Mouse (Mus musculus): ENCODE data around the gene Rdh12.
"Not testable (repeated sequence)": the region's sequence is repeated elsewhere in the genome, so short reads cannot be mapped to it uniquely, and the experiment has no call there.

The Rdh12 gene

GRCm38 (mm10) chr12:79208703-79209464, at the start of gene Rdh12:
TSS of gene Rdh12 (plus strand) at chr12:79208914.
- DNase-seq = peak; percentile 24

DNA sequence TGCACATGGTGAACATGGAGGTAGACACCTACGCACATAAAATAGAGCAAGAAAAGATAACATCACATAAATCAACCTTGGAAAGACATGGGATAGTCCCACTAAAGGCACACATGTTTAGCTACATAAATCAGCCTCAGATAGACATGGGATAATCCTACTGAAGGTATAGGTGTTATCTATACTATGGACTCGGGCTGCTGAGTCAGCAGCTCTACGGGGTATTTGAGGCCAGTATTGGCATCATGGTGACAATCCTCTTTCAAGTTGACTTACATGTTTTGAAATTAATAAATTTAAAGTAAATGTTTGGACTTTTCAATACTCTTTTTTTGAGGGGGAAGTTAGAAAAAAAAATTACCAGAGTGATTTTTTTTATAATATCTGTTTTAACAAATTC, 45.8 kb upstream of the Rdh12 start:
- DNase-seq = no peak

DNA sequence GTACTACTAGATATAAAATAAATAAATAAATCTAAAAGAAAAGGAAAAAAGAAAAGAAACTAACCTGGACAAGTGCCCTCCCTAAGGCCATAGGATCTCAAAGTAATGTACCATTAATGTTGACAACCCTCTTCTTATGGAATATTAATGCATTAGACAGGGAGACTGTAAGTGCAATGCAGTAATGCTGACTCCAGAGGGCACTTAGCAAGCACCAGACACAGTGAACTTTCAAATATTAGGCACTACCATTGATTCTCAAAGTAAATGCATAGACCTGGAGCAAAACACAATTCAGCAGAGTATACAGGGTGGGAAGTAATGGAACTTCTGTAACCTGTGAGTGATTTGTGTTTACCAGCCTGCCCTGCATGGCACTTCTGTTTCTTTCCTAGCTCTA, 39.5 kb upstream of the Rdh12 start:
- DNase-seq = no peak

DNA sequence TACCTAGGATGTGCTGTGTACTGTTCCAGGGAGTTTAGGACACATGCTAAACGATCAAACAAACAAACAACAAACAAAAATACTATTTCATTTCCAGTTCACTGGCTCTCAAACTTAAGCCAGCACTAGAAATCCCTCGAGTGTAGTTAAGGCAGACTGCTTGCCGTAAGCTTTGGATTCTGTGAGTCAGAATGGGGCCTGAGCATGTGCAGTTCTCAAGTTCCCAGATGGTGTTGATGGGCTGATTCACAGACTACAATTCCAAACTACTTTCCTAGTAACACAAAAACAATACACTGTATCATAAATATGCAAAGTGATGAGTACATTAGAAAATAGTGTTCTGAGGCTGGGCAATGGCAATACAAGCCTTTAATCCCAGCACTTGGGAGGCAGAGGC, 38.3 kb upstream of the Rdh12 start:
- no peak for DNase-seq

DNA sequence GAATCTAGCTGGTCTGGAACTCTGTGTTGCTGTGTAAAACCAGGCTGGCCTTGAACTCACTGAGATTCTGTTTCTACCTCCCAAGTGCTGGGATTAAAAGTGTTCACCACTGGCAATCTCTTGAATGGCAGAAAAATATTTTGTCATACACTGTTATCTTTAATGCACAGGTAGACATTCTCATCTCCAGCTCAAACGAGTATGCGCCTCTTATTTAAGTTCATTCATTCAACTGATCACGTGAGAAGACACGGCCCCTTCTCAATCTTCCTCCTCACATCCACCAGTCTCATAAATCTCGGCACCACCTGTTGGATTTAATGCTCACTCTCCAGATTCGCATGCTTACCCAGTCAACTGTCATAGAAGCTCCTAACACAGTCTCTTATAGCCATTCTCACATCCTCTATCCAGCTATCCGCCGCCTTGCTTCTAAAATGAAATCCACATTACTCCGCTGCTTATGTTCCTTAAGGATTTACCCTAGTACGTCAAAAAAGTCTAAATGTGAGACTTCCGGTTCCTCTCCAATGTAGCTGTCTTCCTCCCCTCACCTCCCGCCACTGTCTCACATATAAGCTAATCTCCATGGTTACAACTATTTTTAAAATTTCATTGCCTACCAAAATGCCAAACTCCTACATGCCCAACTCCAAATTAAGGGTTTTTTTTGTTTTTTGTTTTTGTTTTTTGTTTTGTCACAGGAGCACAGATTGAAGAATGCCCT, 37.3 kb upstream of the Rdh12 start:
- no peak for DNase-seq

- DNase-seq = peak; percentile 87
These were observed 36.4 kb upstream of the Rdh12 start, which contains the start of gene Vti1b for GRCm38 (mm10) chr12:79172019-79172941. TSS of gene Vti1b (minus strand) at chr12:79172667.

GRCm38 (mm10) chr12:79173721-79174120, 35.0 kb upstream of the Rdh12 start:
- no peak for DNase-seq

- DNase-seq = no peak
These were observed 32.7 kb upstream of the Rdh12 start for GRCm38 (mm10) chr12:79175998-79176397.

DNA sequence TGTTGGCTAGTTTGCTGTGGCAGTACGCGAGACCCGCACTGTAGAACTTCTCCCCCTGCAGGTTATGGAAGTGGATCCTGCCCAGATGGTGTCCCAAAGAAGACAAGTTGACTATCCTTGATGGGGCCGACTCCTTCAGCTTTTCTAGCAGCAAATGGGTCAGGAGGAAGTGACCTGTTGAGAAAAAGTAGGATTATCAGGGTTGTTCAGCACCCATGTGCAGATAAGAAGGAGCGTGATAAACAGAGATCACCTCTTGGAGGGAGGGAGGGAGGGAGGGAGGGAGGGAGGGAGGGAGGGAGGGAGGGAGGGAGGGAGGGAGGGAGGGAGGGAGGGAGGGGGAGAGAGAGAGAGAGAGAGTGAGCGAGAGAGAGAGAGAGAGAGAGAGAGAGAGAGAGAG, 23.6 kb upstream of the Rdh12 start:
- DNase-seq = not testable (repeated sequence)

DNA sequence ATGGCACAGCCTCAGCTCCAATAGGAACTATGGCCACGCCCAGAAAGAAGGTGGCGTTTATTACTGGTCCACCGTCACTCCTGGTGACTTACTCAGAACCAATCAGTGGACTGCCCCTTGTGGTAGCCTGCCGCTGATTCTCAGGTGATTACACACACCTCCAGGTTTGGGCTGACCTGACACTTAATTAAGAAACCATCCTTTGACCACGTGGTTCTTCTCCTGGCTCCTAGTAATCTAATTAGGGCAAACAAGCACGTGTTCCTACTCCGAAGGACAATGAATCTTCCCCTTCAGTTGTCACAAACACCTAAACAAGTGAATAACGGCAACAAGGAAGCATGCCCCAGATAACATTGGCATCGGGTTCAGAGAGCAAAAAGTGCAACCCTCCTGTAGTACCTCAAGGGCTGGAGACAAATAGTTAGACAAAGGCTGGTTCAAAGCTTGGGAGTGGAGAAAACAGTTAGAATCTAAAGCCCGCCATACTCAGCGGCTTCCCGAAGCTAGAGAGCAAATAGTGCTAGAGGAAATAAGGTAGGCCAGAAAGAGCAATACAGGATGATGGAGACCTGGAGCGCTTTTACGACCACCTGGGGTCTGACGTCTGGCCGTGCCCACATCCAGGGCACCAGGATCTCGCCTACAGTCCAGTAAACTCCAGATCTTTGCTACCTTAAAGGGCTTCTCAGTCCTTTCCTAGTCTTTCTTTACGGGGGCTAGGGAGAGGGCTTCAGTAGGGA, 17.6 kb upstream of the Rdh12 start:
- DNase-seq = peak; percentile 46

DNA sequence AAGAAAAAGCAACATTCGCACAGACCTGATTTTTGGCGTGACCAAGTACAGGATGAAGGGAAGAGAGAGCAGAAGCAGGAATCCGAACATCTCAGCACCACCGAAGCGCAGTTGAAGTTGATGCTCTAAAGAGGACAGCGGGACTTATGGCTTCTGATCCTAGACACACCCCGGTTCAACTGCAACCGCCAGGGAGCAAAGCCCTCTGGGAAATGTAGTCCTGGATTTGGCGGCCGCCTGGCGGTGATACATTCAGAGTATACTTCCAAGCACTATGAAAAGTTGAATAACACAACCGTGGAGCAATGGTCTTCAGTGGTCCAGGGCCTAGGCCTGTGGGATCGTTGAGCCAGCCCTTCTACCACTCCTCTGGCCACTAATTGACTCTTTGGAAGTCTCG, 17.0 kb upstream of the Rdh12 start:
- DNase-seq = peak; percentile 72

GRCm38 (mm10) chr12:79192193-79192592, 16.5 kb upstream of the Rdh12 start, which contains the start of gene Rdh11:
TSS of gene Rdh11 (minus strand) at chr12:79192293.
- DNase-seq = no peak

- DNase-seq = peak; percentile 76
These were observed 15.3 kb upstream of the Rdh12 start for GRCm38 (mm10) chr12:79193441-79193840.

DNA sequence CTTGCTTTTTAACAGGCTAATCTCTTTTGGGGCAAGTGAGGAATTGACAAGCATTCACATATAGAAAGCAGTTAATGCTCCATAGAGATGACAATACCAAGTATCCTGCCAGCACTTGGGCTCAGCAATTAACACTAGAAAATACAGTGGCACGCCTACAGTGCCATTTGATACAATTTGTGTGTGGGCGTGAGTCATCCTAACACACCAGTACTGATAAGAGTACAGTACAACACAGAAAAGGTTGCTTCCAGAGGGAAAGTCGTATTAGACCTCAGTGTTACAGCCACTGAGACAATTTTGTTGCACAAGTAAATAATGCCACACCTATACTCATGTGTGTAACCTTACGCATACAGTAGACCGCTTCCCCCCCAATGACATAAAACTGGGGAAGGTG, 11.6 kb upstream of the Rdh12 start:
- no peak for DNase-seq

DNA sequence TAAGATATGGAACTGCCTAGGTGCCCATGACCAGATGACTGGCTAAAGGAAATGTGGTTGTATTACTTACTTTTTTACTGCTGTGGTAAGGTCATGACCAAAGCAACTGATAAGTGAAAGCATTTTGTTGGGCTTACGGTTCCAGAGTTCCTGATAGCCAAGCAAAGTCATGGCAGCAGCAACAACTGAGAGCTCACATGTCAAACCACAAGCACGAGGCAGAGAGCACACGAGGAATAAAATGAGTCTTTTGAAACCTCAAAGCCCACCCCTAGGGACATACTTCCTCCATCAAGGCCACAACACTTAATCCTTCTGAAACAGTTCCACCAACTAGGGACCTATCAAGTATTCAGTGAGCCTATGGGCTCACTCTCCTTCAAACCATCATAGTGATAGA, 6.8 kb upstream of the Rdh12 start:
- no peak for DNase-seq

DNA sequence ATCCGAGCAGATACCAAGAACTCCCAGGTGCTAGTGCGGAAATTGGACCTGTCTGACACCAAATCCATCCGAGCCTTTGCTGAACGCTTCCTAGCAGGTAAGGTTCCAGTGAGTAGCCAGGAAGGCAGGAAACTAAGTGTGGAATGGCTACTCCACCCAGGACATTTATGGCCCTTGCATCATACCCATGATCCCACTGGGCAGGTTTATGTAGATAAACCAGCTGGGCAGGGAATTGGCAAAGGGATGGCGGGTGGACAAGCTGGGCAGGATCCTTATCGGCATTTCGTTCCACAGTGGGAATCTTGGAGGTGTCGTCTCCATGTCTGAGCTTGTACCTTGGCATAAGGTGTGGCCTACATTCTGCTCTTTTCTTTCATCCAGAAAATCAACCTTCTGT, 2.7 kb downstream of the Rdh12 start:
- no peak for DNase-seq

DNA sequence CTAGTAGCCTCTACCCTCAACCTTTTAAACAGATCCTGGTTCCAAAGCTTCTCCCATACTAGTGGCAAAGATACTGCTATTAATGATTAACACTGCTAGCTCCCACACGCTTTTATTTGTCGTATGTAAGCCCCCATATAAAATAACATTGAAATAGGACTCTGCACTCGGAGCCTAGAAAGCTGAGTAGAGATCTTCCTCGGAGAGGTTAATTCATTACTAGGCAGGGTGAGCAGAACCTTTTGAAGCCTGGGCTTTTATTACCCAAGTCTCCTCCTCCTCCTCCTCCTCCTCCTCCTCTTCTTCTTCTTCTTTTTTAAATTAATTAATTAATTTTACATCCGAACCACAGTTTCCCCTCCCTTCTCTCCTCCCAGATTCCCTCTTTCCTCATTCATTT, 8.8 kb downstream of the Rdh12 start:
- DNase-seq = no peak

DNA sequence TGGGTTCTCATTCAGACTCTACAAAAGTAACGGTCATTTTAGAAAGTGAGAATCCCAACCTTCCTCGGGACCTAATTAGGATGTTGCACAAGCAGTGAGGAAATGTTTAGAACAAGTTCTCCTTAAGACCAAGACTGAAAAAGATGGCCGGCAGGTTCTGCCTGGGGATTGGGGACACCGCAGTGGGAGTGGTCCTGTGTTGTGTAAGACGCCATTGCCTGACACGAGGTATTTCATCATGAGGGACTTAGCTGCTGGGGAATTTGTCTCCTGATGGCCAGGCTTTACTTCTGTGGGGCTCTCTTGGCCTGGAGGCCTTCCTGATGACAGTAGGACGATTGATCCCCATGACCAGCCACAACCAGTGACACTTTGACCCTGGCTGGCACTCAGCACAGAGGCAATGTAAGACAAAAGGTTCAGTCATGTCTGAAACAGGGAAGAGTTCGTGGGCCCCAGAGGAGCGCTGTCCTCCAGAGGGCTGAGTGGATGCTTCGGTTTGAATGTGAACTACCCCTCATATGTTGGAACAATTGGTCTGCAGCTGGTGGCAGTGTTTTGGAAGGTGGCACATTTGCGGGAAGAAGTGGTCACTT, 26.9 kb downstream of the Rdh12 start:
- DNase-seq = no peak

GRCm38 (mm10) chr12:79241985-79242384, 33.3 kb downstream of the Rdh12 start:
- no peak for DNase-seq

DNA sequence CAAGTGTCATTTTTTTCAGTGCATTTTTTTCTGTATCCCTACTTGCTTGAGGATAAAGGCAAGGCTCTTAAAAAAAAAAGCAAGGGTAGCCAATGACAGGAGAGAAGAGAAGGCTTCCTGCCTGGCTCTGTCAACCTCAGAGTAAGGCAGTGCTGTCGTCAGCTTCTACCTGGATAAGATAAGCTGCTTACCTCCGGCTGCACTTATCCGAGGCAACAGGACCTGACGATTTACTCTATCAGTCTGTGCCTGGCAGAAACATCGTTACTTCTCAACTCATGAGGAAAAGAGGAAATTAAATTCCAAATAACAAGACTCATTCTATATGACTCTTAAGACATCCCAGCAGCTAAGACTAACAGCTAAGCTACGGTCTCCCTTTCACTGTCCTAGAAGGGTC, 34.2 kb downstream of the Rdh12 start:
- DNase-seq = no peak

DNA sequence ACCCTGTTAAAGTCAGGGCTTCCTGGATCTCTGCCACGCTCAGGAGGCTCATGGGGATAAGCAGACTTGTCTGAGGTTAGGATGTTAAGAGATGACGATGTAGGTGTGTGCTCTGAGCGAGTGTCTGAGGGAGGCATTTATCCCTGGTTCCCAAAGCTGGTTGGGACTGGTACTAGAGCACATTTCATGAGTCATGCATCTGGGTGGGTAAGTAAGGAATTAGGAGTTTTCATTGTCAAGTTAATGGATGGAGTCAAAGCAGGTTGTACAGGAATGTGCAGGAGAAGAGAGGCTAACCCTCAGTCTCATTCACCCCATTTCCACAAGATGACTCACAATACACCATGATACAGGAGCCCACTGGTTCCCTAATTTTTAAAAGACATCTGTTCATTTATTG, 39.4 kb downstream of the Rdh12 start:
- DNase-seq = no peak

Data from right cerebral cortex, postnatal 14 days (tissue).